Mouse (Mus musculus) frontal cortex, postnatal 10 days (tissue): Measurements from ENCODE around the gene Gsdma2.
"Not testable (repeated sequence)": the region's sequence is repeated elsewhere in the genome, so short reads cannot be mapped to it uniquely, and the experiment has no call there.

ENCODE experiments used
- DNase-seq, 2 experiments: peaks; one replicate each; pipeline ENCODE4 v3.0.0; 2022; ENCODE audit warnings: low spot score in 2 of 2, mixed read lengths in 1 of 2

The Gsdma2 gene

DNA sequence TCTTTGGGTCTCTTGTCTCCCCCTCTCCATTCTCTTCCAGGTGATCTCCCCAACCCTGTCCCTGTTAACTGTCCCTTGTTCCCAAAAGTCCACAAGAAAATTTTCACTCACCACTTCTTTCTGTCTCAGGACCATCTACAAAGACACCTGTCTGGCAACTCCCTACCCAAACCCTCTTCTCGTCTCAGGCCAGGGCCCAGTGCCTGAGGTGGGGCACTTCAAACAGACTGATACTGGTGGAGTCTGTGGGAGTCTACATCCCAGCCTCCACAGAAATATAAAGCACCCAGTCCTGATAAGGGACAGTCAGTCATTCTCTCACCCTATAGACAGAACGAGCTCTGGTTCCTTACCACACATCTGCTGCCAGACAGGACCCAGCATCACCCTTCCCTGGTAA, at the start of gene Gsdma2:
Gene Gsdma2 (plus strand): TSS at position 301 of the 400 bp plus-strand sequence.
- DNase-seq, result no peak

DNA sequence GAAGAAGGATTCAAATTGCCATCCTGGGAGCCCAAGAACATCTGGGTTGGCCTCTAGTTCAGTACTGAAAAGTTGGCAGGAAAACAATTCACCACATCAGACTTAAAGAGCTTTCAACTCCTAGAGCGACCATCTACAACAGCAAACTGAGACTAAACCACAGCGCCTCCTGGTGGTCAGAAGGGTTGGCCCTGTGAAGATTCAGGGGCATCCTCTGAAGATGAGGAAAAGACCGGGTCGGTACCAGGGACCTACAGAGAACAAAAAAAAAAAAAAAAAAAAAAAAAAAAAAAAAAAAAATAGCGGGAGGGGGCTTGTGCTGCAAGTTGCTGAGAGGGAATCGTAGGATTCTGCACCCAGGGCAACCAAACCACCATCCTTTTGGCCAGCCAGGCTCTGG, 49.2 kb upstream of the Gsdma2 start:
- DNase-seq, result no peak

DNA sequence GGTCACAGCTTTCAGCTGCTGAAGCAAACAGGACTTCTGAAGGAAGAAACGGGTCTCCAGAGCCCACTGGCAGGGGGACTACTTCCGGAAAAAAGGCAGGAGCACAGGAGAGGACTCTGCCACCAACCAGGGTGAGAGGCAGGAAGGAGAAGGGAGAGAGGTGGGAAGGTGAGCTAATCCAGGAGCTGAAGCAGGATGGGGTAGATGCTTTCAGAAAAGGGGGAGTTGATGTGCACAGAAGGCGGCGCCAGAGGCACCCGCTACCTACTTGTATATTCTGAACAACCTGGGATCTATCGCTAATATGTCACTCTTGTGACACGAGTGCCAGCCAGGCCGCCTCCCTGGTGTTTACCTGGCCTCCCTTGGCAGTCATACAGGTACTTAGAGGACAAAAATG, 48.6 kb upstream of the Gsdma2 start, which contains the start of gene Lrrc3c:
Gene Lrrc3c (plus strand): TSS at position 301 of the 400 bp plus-strand sequence.
- no peak for DNase-seq

DNA sequence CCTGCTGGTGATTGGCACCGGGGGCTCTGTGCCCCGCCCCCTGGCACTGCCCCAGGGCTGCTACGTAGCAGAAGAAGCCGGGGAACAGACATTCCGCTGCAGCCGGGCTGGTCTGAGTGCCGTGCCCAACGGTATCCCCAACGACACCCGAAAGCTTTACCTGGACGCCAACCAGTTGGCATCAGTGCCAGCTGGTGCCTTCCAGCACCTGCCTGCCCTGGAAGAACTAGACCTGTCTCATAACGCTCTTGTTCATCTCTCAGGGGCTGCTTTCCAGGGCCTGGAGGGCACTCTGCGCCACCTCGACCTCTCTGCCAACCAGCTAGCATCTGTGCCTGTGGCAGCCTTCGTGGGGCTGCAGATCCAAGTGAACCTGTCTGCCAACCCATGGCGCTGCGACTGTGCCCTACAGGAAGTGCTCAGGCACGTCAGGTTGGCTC, 47.7 kb upstream of the Gsdma2 start:
- no peak for DNase-seq

GRCm38 (mm10) chr11:98599291-98599690, 47.3 kb upstream of the Gsdma2 start:
- DNase-seq, result no peak

- DNase-seq, result no peak
These were observed 44.4 kb upstream of the Gsdma2 start for GRCm38 (mm10) chr11:98602090-98602690.

GRCm38 (mm10) chr11:98603953-98604352, 42.6 kb upstream of the Gsdma2 start:
- no peak for DNase-seq

GRCm38 (mm10) chr11:98604911-98605310, 41.6 kb upstream of the Gsdma2 start:
- DNase-seq, result not testable (repeated sequence)

DNA sequence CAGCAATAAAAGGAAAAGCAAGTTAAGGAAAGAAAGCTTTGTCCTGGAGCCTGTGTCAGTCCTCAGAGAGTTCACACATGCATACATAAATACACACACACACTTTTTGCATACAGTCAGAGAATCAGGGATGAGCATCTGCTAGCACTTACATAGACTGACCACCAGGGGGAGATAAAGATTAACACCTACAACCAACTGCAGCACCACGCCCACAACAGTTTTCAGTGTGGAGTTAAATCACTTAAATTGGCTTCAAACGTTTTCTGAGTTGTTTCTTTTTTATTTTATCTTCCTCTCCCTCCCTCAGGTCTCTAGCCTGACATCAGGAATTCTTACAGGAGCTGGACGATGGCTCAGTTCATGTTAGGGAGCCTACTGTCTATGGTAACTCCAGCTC, 39.8 kb upstream of the Gsdma2 start:
- no peak for DNase-seq

DNA sequence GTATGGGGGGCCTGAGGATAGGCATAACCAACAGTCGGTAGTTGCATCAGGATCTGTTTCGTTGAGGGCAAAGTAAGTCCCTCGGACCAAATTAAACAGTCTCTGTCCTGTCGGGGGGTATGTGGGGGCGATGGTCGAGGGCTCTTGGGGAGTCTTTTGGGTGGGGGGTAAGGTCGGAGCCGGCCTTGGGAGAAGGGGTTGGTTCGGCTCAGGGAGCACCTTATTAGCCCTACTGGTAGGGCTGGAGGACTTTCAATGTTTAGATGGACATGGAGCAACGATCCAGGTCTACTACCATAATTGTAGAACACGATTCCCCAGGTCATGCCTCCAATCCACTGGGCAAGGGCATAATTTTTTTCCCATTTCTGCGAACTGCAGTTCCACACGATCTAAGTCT, 25.8 kb upstream of the Gsdma2 start:
- DNase-seq, result no peak

GRCm38 (mm10) chr11:98623981-98624380, 22.6 kb upstream of the Gsdma2 start:
- not testable (repeated sequence) for DNase-seq

DNA sequence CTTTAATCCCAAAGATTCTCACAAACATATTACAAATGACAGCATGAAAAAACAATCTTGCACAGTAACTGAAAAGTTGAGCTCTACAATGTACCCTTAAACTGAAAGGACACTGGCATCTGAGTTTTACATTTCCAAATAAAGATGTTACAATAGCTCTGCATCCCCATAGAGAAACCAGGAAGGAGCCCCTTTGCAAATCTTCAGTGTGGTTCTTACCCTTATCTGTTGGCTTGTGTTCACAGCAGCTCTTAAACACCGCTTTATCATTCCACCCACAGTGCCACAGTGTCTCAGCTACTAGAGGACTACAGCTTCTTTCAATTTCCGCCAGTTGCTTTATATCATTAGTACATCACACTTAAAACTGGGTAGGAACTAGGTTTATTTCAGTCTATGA, 22.2 kb upstream of the Gsdma2 start:
- not testable (repeated sequence) for DNase-seq

- DNase-seq, result no peak
These were observed 20.7 kb upstream of the Gsdma2 start, which contains the start of the genes Gm12355 and Gsdma3 for GRCm38 (mm10) chr11:98625611-98626410. TSS of gene Gm12355 (minus strand) at chr11:98625661. TSS of gene Gsdma3 (plus strand) at chr11:98626360.

DNA sequence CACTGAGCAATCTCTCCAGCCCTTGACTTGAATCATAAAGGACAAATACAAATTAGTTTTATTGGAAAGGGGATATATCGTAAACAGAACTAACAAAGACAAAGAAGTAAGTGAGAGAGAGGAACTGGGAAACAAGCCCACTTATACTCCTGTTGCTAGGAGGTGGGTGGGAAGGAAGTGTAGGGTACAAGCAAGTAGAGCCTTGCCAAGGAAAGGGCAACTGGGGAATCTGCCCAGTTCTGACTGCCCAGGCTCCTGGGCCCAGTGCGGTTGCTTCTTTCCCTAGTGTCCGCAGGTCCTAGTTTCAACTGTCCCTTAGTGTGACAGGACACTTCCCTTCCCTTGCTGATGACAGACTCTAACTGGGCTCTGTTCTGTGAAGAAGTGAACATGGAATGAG, 17.9 kb upstream of the Gsdma2 start:
- DNase-seq, result no peak

DNA sequence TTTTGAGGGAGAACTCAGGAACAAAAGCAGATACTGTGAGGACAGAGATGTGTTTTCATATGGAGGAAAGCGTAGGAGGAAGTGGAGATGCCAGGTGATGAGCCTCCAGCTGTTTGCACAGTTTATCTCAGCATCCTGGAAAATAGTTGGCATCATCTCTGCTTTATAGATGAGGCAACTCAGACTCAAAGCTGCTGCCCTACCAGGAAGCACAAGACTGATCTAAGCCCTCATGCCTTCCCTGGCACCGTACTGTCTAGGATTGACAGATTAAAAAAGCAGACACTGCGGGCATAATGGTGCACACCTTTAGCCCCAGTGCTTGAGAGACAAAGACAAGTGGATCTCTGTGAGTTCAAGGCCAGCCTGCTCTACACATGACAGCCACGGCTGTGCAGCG, 15.9 kb upstream of the Gsdma2 start:
- DNase-seq, result no peak

DNA sequence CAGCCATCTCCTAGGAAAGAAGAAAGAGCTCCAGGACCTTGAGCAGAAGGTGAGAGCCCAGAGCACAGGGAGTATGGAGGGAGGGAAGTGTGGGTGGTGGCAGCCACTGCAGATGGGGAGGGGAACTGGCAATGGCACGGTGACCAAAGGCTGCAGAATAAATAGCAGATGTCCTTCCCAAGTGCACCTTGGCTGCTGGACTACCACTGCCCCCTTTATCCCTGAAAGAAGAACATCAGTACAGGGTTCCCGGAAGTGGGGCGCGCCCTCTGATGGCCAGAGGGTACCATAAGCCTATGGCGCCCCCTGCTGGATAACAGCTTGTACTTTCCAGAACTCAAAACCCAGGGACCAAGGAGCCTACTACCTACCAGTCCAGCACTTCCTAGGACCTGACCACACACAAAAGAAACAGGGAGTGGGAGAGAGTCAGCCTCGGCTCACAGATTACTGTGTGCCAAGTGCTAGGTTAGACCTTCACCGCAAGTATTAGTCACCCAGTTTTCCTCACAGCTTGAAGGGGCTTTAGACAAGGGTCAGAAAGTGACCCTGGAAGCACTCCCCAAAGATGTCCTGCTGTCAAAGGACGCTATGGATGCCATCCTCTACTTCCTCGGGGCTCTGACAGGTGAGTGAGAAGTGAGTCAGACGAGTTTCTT, 11.1 kb upstream of the Gsdma2 start:
- DNase-seq, result not testable (repeated sequence)

DNA sequence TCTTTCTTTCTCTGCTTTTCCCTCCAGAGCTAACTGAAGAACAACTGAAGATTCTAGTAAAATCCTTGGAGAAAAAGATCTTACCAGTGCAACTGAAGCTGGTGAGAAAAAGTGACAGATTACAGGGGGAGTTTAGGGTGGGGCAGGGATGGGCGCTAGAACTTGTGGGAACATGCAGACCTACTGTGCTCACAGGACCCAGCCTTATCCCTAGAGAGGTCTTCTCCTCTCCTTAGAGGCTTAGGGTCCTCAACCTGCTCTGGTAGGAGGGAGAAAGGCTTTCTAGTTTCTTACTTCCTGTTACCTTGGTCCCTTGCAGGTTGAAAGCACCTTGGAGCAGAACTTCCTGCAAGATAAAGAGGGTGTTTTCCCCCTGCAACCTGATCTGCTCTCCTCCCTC, 9.1 kb upstream of the Gsdma2 start:
- no peak for DNase-seq

DNA sequence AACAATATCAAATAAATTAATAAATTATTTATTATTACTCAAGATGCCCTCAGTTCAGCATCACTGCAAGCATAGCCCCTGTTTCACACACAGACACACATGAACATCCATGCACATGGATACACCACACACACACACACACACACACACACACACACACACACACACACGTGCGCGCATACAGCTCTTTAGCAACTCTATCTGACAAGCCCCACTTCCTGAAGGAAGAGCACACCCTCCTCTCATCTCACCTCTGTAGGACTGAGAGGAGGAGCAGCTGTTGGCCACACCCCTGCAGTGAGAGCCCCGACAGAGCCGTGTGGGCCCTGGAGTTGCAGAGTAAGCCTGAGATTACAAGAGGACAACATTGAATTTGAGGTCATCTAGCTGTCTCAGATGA, 6.5 kb upstream of the Gsdma2 start:
- DNase-seq, result no peak

DNA sequence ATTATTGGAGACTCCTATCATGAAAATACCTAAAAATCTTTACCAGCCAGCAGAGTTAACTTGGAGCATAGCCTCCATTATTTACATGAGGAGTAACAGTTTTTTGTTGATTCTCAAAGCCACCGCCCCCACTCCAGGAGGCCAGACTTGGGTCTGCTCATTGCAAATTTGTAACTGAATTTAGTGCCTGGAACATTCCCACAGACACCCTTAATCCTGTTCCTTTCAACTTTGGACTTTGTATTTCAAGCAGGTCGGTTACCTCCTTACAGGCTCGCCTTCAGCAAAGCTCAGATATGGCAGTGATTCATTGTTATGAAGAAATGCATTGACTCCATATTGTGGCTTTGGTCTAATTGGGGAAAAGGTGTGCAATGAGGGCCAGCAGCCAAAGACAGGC, 1.8 kb upstream of the Gsdma2 start:
- DNase-seq, result no peak

GRCm38 (mm10) chr11:98645946-98646345, 613 bp upstream of the Gsdma2 start:
- DNase-seq, result no peak

DNA sequence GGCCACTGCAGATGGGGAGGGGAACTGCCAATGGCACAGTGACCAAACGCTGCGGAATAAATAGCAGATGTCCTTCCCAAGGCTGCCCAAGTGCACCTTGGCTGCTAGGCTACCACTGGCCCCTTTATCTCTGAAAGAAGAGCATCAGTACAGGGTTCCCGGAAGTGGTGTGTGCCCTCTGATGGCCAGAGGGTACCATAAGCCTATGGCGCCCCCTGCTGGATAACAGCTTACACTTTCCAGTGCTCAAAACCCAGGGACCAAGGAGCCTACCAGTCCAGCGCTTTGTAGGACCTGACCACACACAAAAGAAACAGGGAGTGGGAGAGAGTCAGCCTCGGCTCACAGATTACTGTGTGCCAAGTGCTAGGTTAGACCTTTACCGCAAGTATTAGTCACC, 8.5 kb downstream of the Gsdma2 start:
- not testable (repeated sequence) for DNase-seq

- peak; percentile 33 to 46 for DNase-seq
These were observed 14.0 kb downstream of the Gsdma2 start for GRCm38 (mm10) chr11:98660517-98660916.

DNA sequence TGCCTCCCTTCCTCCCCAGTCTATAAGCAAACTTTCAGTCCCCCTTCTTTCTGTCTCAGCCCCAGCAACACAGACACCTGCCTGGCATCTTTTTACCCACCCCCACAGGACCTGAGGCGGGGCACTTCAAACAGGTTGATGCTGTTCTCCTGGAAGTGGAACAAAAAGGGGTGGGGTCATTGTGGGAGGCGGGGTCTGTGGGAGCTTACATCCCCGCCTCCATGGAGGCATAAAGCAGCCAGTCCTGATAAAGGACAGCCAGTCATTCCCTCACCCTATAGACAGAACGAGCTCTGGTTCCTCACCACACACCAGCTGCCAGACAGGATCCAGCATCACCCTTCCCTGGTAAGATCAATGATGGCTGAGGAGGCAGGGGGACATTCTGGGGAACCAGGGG, 17.5 kb downstream of the Gsdma2 start, which contains the start of gene Gsdma:
Gene Gsdma (plus strand): TSS at position 261 of the 400 bp plus-strand sequence.
- no peak for DNase-seq
